8 mouse cellular contexts compared by ENCODE assay signal in genomic region chr11:93887080-93887447, GRCm38 (mm10). TPM values are rescaled to one million over a fixed set of nuclear protein-coding genes. Genes with fewer than 3 reads are reported as not detected.
A peak's percentile ranks its signal among the peaks of the same experiment; 100 is the strongest.
DNase-seq lines count a peak whose midpoint lies in the region; ATAC-seq and TF ChIP-seq lines count a peak whose summit lies in the region.

No protein-coding gene starts in this region.

- peak overlapping the region; percentile 96 for H3K4me3 ChIP-seq in heart, embryonic 10.5 days
- H3K4me3 ChIP-seq in G1E (ENCODE audit: low read depth, low read length) = peak overlapping the region; percentile 91
- H3K4me3 ChIP-seq in embryonic facial prominence, embryonic 15.5 days (replicated peaks) = peak overlapping the region; percentile 100
- peak overlapping the region; percentile 74 for H3K4me3 ChIP-seq in limb, embryonic 10.5 days
- H3K4me3 ChIP-seq in midbrain, embryonic 16.5 days (ENCODE audit: low read depth, low read length) = peak overlapping the region; percentile 62

- H3K4me1 ChIP-seq in heart, embryonic 10.5 days = peaks cover 21% of the 10 kb centered on the region
- peaks cover 46% of the 10 kb centered on the region for H3K4me1 ChIP-seq in G1E (ENCODE audit: insufficient read depth, low read depth, low read length)
- H3K4me1 ChIP-seq in embryonic facial prominence, embryonic 15.5 days = peaks cover 30% of the 10 kb centered on the region
- peaks cover 27% of the 10 kb centered on the region for H3K4me1 ChIP-seq in limb, embryonic 10.5 days
- H3K4me1 ChIP-seq in midbrain, embryonic 16.5 days (ENCODE audit: control insufficient read depth, insufficient read depth, low read length) = peaks cover 34% of the 10 kb centered on the region

- 7% methylated on average over 4 of the region's 4 CpGs for WGBS in heart, embryonic 10.5 days
- WGBS in embryonic facial prominence, embryonic 15.5 days = 3% methylated on average over 4 of the region's 4 CpGs
- WGBS in limb, embryonic 10.5 days = 5% methylated on average over 4 of the region's 4 CpGs
- WGBS in midbrain, embryonic 16.5 days = 4% methylated on average over 4 of the region's 4 CpGs

- H3K27ac ChIP-seq in heart, embryonic 10.5 days = peak overlapping the region; percentile 97
- peak overlapping the region; percentile 97; the same call in 1 of the 2 replicates for H3K27ac ChIP-seq in embryonic facial prominence, embryonic 15.5 days (replicated peaks)
- H3K27ac ChIP-seq in limb, embryonic 10.5 days = peak overlapping the region; percentile 98
- no peak overlapping the region for H3K27ac ChIP-seq in midbrain, embryonic 16.5 days (ENCODE audit: low read length)

- no peak for DNase-seq in heart, embryonic 10.5 days (ENCODE audit: low spot score)
- DNase-seq in heart, postnatal 4 days = no peak
- no peak for DNase-seq in G1E (ENCODE audit: low spot score)
- no peak for DNase-seq in limb, embryonic 10.5 days (ENCODE audit: low spot score)
- no peak for DNase-seq in urinary bladder, postnatal 10 days (ENCODE audit: low spot score)
- DNase-seq in frontal cortex, postnatal 25 days (ENCODE audit: low spot score in 2 of 2) = no peak

- ATAC-seq in G1E (ENCODE audit: extremely low read depth, insufficient number of reproducible peaks, low FRiP score, poor library complexity, severe bottlenecking) = no peak
- no peak for ATAC-seq in embryonic facial prominence, embryonic 15.5 days (ENCODE audit: insufficient number of reproducible peaks, low FRiP score, low TSS enrichment, low read depth)
- ATAC-seq in midbrain, embryonic 16.5 days = no peak

- TF ChIP-seq CTCF in G1E (IDR thresholded peaks at IDR 0.05; ENCODE audit: low read depth, low read length) = no peak

- H3K27me3 ChIP-seq in heart, embryonic 10.5 days (ENCODE audit: insufficient read depth, poor library complexity, severe bottlenecking) = no peaks in the 10 kb centered on the region
- no peaks in the 10 kb centered on the region for H3K27me3 ChIP-seq in G1E (ENCODE audit: insufficient read depth, low read length)
- H3K27me3 ChIP-seq in embryonic facial prominence, embryonic 15.5 days = no peaks in the 10 kb centered on the region
- H3K27me3 ChIP-seq in limb, embryonic 10.5 days (ENCODE audit: low read depth, poor library complexity, severe bottlenecking) = no peaks in the 10 kb centered on the region
- H3K27me3 ChIP-seq in midbrain, embryonic 16.5 days (ENCODE audit: control insufficient read depth, insufficient read depth, low read depth, low read length) = no peaks in the 10 kb centered on the region

- H3K36me3 ChIP-seq in heart, embryonic 10.5 days = peaks cover 16% of the 10 kb centered on the region
- H3K36me3 ChIP-seq in G1E (replicated peaks) = peaks cover 63% of the 10 kb centered on the region
- H3K36me3 ChIP-seq in embryonic facial prominence, embryonic 15.5 days = no peaks in the 10 kb centered on the region
- peaks cover 45% of the 10 kb centered on the region for H3K36me3 ChIP-seq in limb, embryonic 10.5 days
- H3K36me3 ChIP-seq in midbrain, embryonic 16.5 days (ENCODE audit: control insufficient read depth, insufficient read depth, low read length) = no peaks in the 10 kb centered on the region

- no peaks in the 10 kb centered on the region for H3K9me3 ChIP-seq in heart, embryonic 10.5 days
- H3K9me3 ChIP-seq in G1E (replicated peaks) = no peaks in the 10 kb centered on the region
- no peaks in the 10 kb centered on the region for H3K9me3 ChIP-seq in embryonic facial prominence, embryonic 15.5 days (replicated peaks)
- H3K9me3 ChIP-seq in limb, embryonic 10.5 days (replicated peaks) = no peaks in the 10 kb centered on the region
- H3K9me3 ChIP-seq in midbrain, embryonic 16.5 days (replicated peaks; ENCODE audit: control insufficient read depth, low read length, poor library complexity, severe bottlenecking) = no peaks in the 10 kb centered on the region

- H3K9ac ChIP-seq in embryonic facial prominence, embryonic 15.5 days = peak overlapping the region; percentile 96
- peak overlapping the region; percentile 78 for H3K9ac ChIP-seq in midbrain, embryonic 16.5 days (ENCODE audit: low read depth, low read length)

- peak overlapping the region; percentile 80 for H3K4me2 ChIP-seq in embryonic facial prominence, embryonic 15.5 days (replicated peaks)
- peak overlapping the region; percentile 90 for H3K4me2 ChIP-seq in midbrain, embryonic 16.5 days (ENCODE audit: low read length)

RNA-seq across cellular contexts. Expression of gene Mbtd1, which starts 1.4 kb away (rescaled TPM):
- polyA plus RNA-seq in heart, embryonic 10.5 days (2016; fragmentation: Nextera tagmentation; extraction: Ambion mirVana) = 19.6 and 26.6 TPM in 2 replicates
- total RNA-seq in heart, postnatal 4 days (2021) = 10 to 100 TPM; 35.8 to 40.0 TPM
- total RNA-seq in G1E (2014; fragmentation: Nextera tagmentation) = 105 and 119 TPM in 2 replicates
- 31.7 and 39.4 TPM in 2 replicates for total RNA-seq in G1E (2017)
- 29.3 and 36.6 TPM in 2 replicates for polyA plus RNA-seq in G1E (2012)
- polyA plus RNA-seq in embryonic facial prominence, embryonic 15.5 days (2015; fragmentation: Nextera tagmentation; extraction: Ambion mirVana) = 26.5 and 27.8 TPM in 2 replicates
- polyA plus RNA-seq in limb, embryonic 10.5 days (2016; fragmentation: Nextera tagmentation; extraction: Ambion mirVana) = 32.9 and 43.1 TPM in 2 replicates
- polyA plus RNA-seq in midbrain, embryonic 16.5 days (2015; fragmentation: Nextera tagmentation; extraction: Ambion mirVana) = 19.8 and 23.8 TPM in 2 replicates

RNA-seq across cellular contexts. Expression of gene Utp18, which starts 1.5 kb away (rescaled TPM):
- polyA plus RNA-seq in heart, embryonic 10.5 days (2016; fragmentation: Nextera tagmentation; extraction: Ambion mirVana) = 22.9 and 33.8 TPM in 2 replicates
- total RNA-seq in heart, postnatal 4 days (2021) = 10 to 100 TPM; 17.0 to 17.9 TPM
- total RNA-seq in G1E (2014; fragmentation: Nextera tagmentation) (21.9 and 24.9 TPM in 2 replicates), G1E (2017) (50.9 TPM in 2 replicates)
- polyA plus RNA-seq in G1E (2012) = 22.3 and 26.4 TPM in 2 replicates
- 24.2 and 27.8 TPM in 2 replicates for polyA plus RNA-seq in embryonic facial prominence, embryonic 15.5 days (2015; fragmentation: Nextera tagmentation; extraction: Ambion mirVana)
- 39.0 and 43.0 TPM in 2 replicates for polyA plus RNA-seq in limb, embryonic 10.5 days (2016; fragmentation: Nextera tagmentation; extraction: Ambion mirVana)
- polyA plus RNA-seq in midbrain, embryonic 16.5 days (2015; fragmentation: Nextera tagmentation; extraction: Ambion mirVana) = 31.1 and 32.5 TPM in 2 replicates
